Mouse (Mus musculus) lung, embryonic 14.5 days (tissue): Measurements from ENCODE around the gene Rpl22l1. TPM values are rescaled to one million over a fixed set of nuclear protein-coding genes. Genes with fewer than 3 reads are reported as not detected.

Source experiments
- ATAC-seq: fragments of 200-750 bp; cut with Nextera tagmentation; 2 replicates; pipeline ENCODE4 v1.8.0; 2017; ENCODE audit warnings: mild to moderate bottlenecking, moderate TSS enrichment, moderate library complexity; ENCODE audit not compliant: insufficient read depth
- DNase-seq: peaks from one replicate; pipeline ENCODE4 v3.0.0-alpha.2; 2015
- H3K27ac ChIP-seq: fragments of 300-500 bp; sonication (generic); 2 replicates; pipeline ENCODE4 v1.5.1; 2014; ENCODE audit warnings: low read depth, mild to moderate bottlenecking, moderate library complexity
- H3K27me3 ChIP-seq: fragments of 300-500 bp; sonication (generic); 2 replicates; pipeline ENCODE4 v1.6.1; 2014; ENCODE audit warnings: low read length, control low read depth; ENCODE audit not compliant: insufficient read depth
- H3K36me3 ChIP-seq: fragments of 300-500 bp; sonication (generic); 2 replicates; pipeline ENCODE4 v1.6.1; 2014; ENCODE audit warnings: control low read depth; ENCODE audit not compliant: insufficient read depth
- H3K4me1 ChIP-seq: fragments of 300-500 bp; sonication (generic); 2 replicates; pipeline ENCODE4 v1.6.1; 2014; ENCODE audit warnings: antibody characterized with exemption, control low read depth; ENCODE audit not compliant: insufficient read depth
- H3K4me2 ChIP-seq: fragments of 300-500 bp; sonication (generic); 2 replicates; pipeline ENCODE4 v1.6.1; 2014; ENCODE audit warnings: mild to moderate bottlenecking
- H3K4me3 ChIP-seq: fragments of 300-500 bp; sonication (generic); 2 replicates; pipeline ENCODE4 v1.5.1; 2014; ENCODE audit warnings: low read depth, low read length
- H3K9ac ChIP-seq: fragments of 300-500 bp; sonication (generic); 2 replicates; pipeline ENCODE4 v1.6.1; 2014
- H3K9me3 ChIP-seq: fragments of 300-500 bp; sonication (generic); 2 replicates; pipeline ENCODE4 v1.6.1; 2016; ENCODE audit warnings: low read depth, low read length, control low read depth
- CTCF ChIP-seq: IDR thresholded peaks from 2 replicates; pipeline ENCODE4 v1.5.1; 2016; ENCODE audit warnings: antibody characterized with exemption, low read depth
- WGBS: fragments of 180-500 bp; shearing (Covaris S2); extraction: QIAGEN DNeasy Blood & Tissue Kit; methylation state at CpG from one replicate; pipeline ENCODE4 v1.1.7; 2014; 5-methylcytosine and 5-hydroxymethylcytosine counted together
- polyA plus RNA-seq: library from polyadenylated mRNA; unstranded; fragments of >200 nt; fragmentation: Nextera tagmentation; extraction: Ambion mirVana; gene quantifications from 2 replicates; pipeline ENCODE4 v1.2.1, GENCODE M21; 2014

The Rpl22l1 gene
- polyA plus RNA-seq, 1 experiment from 2014 or later = 445 TPM

DNA sequence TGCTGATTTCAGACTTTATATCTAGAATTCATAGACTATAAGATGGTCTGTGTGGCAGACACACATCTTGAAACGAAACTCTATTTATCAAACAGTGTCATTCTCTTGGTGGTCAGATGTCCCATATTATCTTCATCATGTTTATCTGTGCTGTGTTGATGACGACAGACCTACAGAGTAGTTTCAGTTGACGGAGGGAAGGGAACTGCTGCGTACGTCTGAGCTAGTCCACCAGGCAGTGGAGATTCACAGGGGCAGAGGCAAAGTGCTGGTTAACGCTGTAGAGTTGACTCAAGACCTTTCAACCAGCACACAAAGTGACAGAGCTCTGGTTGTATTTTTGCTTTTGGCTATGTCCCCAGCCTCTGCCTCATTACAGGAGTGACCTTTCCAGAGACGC lies 10.4 kb upstream of the Rpl22l1 start:
- DNase-seq (no peak), ATAC-seq (no peak)
- no peak overlapping the region for H3K4me3 ChIP-seq
- H3K27me3 ChIP-seq = no peaks in the 10 kb centered on the region
- H3K9me3 ChIP-seq = no peaks in the 10 kb centered on the region
- WGBS = 69% methylated on average over 7 of the region's 7 CpGs
- no peak overlapping the region for H3K9ac ChIP-seq
- no peaks in the 10 kb centered on the region for H3K36me3 ChIP-seq
- H3K4me1 ChIP-seq = no peaks in the 10 kb centered on the region
- no peak overlapping the region for H3K27ac ChIP-seq
- TF ChIP-seq CTCF = no peak
- no peak overlapping the region for H3K4me2 ChIP-seq

GRCm38 (mm10) chr3:28808039-28808643 lies 2.9 kb downstream of the Rpl22l1 start:
- Histone ChIP-seq H3K4me1 (no peaks in the 10 kb centered on the region), H3K9me3 (no peaks in the 10 kb centered on the region), H3K36me3 (peaks cover 29% of the 10 kb centered on the region), H3K27ac (no peak overlapping the region), H3K4me3 (no peak overlapping the region), H3K27me3 (no peaks in the 10 kb centered on the region), H3K9ac (no peak overlapping the region), H3K4me2 (no peak overlapping the region)
- ATAC-seq (no peak), DNase-seq (no peak)
- no peak for TF ChIP-seq CTCF
- 88% methylated on average over 4 of the region's 4 CpGs for WGBS

DNA sequence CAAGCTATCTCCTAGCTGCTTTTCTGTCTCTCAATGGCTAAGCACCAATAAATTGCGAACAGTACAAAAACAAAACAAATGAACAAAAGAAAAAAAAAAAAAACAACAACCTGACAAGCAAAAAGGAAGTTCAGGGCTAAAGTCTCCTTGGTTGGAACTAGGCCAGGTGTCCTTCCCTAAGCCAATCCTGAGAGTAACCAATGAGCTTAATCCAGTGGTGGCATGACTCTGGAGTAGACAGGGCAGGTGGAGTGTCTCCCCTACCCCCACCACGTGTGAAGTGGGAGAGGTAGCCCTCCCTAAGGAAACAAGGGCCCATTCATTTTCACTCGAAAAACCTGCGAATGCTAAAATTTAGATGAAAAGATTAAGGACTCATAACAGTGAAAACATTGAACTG lies 6.2 kb downstream of the Rpl22l1 start:
- ATAC-seq = no peak

GRCm38 (mm10) chr3:28814361-28814760 lies 9.1 kb downstream of the Rpl22l1 start:
- Histone ChIP-seq H3K9me3 (no peaks in the 10 kb centered on the region), H3K4me3 (no peak overlapping the region), H3K27ac (no peak overlapping the region), H3K4me1 (no peaks in the 10 kb centered on the region), H3K27me3 (no peaks in the 10 kb centered on the region), H3K4me2 (no peak overlapping the region), H3K9ac (no peak overlapping the region), H3K36me3 (peaks cover 4% of the 10 kb centered on the region; the same call in 1 of the 2 replicates)
- 6% methylated on average over 4 of the region's 4 CpGs for WGBS
- ATAC-seq (no peak), DNase-seq (peak; percentile 94)
- TF ChIP-seq CTCF = peak; percentile 72

More for the DNA sequence above, 6.2 kb downstream of the Rpl22l1 start:
- WGBS = 68% methylated on average over 4 of the region's 4 CpGs
- no peaks in the 10 kb centered on the region for H3K9me3 ChIP-seq
- no peak for TF ChIP-seq CTCF
- no peak overlapping the region for H3K27ac ChIP-seq
- no peak overlapping the region for H3K4me3 ChIP-seq
- no peak for DNase-seq
- H3K27me3 ChIP-seq = no peaks in the 10 kb centered on the region
- H3K9ac ChIP-seq = no peak overlapping the region
- peaks cover 27% of the 10 kb centered on the region for H3K36me3 ChIP-seq
- no peaks in the 10 kb centered on the region for H3K4me1 ChIP-seq
- no peak overlapping the region for H3K4me2 ChIP-seq

DNA sequence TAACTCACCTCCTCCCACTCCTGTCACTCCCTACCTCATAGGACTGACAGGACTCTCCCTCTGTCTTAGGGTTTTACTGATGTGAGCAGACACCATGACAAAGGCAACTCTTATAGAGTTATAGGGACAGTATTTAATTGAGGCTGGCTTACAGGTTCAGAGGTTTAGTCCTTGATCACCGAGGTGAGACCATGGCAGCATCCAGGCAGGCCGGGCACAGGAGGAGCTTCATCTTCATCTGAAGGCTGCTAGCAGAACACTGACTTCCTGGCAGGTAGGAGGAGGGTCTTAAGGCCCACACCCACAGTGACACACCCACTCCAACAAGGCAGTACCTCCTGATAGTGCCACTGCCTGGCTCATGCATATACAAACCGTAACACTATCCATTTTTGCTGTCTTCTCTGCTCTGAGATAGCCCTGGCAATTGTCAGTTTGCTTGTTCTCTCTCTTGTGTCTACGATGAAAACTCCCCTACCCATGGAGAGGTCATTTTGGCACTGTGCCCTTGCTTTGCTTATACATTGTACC lies 10.8 kb downstream of the Rpl22l1 start:
- ATAC-seq (no peak), DNase-seq (no peak)
- Histone ChIP-seq H3K27ac (no peak overlapping the region), H3K4me1 (no peaks in the 10 kb centered on the region), H3K9me3 (no peaks in the 10 kb centered on the region), H3K4me3 (no peak overlapping the region), H3K4me2 (no peak overlapping the region), H3K27me3 (no peaks in the 10 kb centered on the region), H3K36me3 (no peaks in the 10 kb centered on the region), H3K9ac (no peak overlapping the region)
- no peak for TF ChIP-seq CTCF
- WGBS = 76% methylated on average over 4 of the region's 4 CpGs

DNA sequence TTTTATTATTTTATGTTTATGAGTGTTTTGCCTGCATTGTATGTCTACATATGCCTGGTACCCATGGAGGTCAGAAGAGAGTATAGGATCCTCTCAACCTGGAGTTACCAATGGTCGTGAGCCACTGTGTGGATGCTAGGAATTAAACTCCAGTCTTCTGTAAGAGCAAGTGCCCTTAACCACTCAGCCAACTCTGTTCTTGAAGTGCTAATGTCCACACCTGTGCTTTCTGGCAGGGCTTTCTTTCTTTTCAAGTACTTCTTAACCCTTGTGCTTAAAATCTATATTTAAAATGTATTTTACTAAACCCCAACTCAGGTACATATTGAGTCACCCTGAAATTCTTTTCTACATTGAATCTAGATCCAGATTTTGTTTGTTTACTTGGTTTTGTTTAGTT lies 21.0 kb downstream of the Rpl22l1 start:
- no peaks in the 10 kb centered on the region for H3K36me3 ChIP-seq
- no peaks in the 10 kb centered on the region for H3K4me1 ChIP-seq
- no peak for TF ChIP-seq CTCF
- no peaks in the 10 kb centered on the region for H3K27me3 ChIP-seq
- ATAC-seq (no peak), DNase-seq (no peak)
- H3K27ac ChIP-seq = no peak overlapping the region
- H3K9me3 ChIP-seq = no peaks in the 10 kb centered on the region
- H3K4me3 ChIP-seq = no peak overlapping the region
- 66% methylated on average over 1 of the region's 1 CpGs for WGBS
- H3K9ac ChIP-seq = no peak overlapping the region
- no peak overlapping the region for H3K4me2 ChIP-seq

DNA sequence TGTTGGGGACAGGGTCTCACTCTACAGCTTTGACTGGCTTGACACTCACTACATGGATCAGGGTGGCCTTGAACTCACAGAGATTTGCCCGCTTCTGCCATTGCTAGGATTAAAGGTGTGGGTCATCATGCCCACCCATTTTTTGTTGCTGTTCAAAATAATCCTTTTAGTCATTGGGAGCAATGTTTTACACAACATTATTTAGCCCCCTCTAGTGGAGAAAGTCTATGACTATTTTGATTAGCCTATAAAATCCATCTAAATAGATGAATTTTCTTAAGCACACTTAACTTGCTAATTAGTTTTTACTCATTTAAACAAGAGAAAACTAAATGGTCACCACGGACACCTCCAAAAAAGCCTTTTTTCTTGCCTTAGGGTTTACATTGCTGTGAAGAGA lies 22.4 kb downstream of the Rpl22l1 start:
- Histone ChIP-seq H3K4me3 (no peak overlapping the region), H3K4me2 (no peak overlapping the region), H3K4me1 (no peaks in the 10 kb centered on the region), H3K9me3 (no peaks in the 10 kb centered on the region), H3K27me3 (no peaks in the 10 kb centered on the region), H3K36me3 (no peaks in the 10 kb centered on the region), H3K27ac (no peak overlapping the region), H3K9ac (no peak overlapping the region)
- 85% methylated on average over 2 of the region's 2 CpGs for WGBS
- ATAC-seq (no peak), DNase-seq (peak; percentile 5)
- TF ChIP-seq CTCF = no peak
